Mouse (Mus musculus) gastrocnemius, postnatal 36 days (tissue): ENCODE data around the gene Morc3. TPM values are rescaled to one million over a fixed set of nuclear protein-coding genes. Genes with fewer than 3 reads are reported as not detected.
A peak's percentile ranks its signal among the peaks of the same experiment; 100 is the strongest.

Experiments
- DNase-seq, 2 experiments: peaks; one replicate each; pipeline ENCODE4 v3.0.0; 2022
- intact Hi-C: fragments of 180-260 bp; cut with DNase I; formaldehyde crosslinking; loops from one replicate; pipeline ENCODE4 v1.15.1; 2025
- total RNA-seq, 2 experiments: library from RNA; stranded (reverse); gene quantifications; 2 replicates each; pipeline ENCODE4 v1.2.3; 2021

The Morc3 gene
- total RNA-seq, 2 experiments from 2014 or later: 7.7 to 10.3 TPM

- intact Hi-C loops: loop anchor here (5.0 kb wide), 1 partner anchor 59 kb away; no protein-coding TSS in a partner anchor
- DNase-seq: peak; percentile 62 to 70
Measured at GRCm38 (mm10) chr16:93917712-93918678, 86.1 kb downstream of the Morc3 start.

- DNase-seq: no peak
- intact Hi-C loops: loop anchor here (5.0 kb wide), 1 partner anchor 59 kb away; no protein-coding TSS in a partner anchor
Measured at GRCm38 (mm10) chr16:93918679-93919060, 86.7 kb downstream of the Morc3 start.

- intact Hi-C loops: loop anchor here (5.0 kb wide), 1 partner anchor 58 kb away; no protein-coding TSS in a partner anchor
- DNase-seq: no peak
Measured at GRCm38 (mm10) chr16:93919189-93919588, 87.3 kb downstream of the Morc3 start.

GRCm38 (mm10) chr16:93920673-93921072 lies 88.8 kb downstream of the Morc3 start:
- intact Hi-C loops: no loop called here
- no peak for DNase-seq

- intact Hi-C loops: no loop called here
- no peak for DNase-seq
Measured at GRCm38 (mm10) chr16:93922835-93923389, 91.0 kb downstream of the Morc3 start.

- intact Hi-C loops: no loop called here
- no peak for DNase-seq
Measured at GRCm38 (mm10) chr16:93923788-93924187, 91.9 kb downstream of the Morc3 start.

Other genes with a start within 250 kb of the Morc3 start
- gene Setd4, start 228.1 kb upstream of the Morc3 start, total RNA-seq: 1 to 10 TPM; 1.0 to 1.4 TPM
- gene Cbr1, start 226.3 kb upstream of the Morc3 start, total RNA-seq: 10 to 100 TPM; 19.3 to 24.6 TPM
- 1 to 10 TPM in 1 of 2 experiments, under 1 TPM in 1; 0.69 to 1.5 TPM for gene Gm5678, start 204.0 kb upstream of the Morc3 start, total RNA-seq
- 1 to 10 TPM; 1.3 to 1.8 TPM for gene Cbr3, start 148.9 kb upstream of the Morc3 start, total RNA-seq
- gene Dop1b, start 120.2 kb upstream of the Morc3 start, total RNA-seq: 10 to 100 TPM; 36.7 to 38.3 TPM
- under 1 TPM; 0.36 to 0.57 TPM for gene Chaf1b, start 51.8 kb downstream of the Morc3 start, total RNA-seq
- under 1 TPM in 1 of 2 experiments, not detected in 1; 0.20 TPM for gene Cldn14, start 176.7 kb downstream of the Morc3 start, total RNA-seq